Mouse (Mus musculus) embryonic facial prominence, embryonic 15.5 days (tissue): Measurements from ENCODE around the gene Gm49337. TPM values are rescaled to one million over a fixed set of nuclear protein-coding genes. Genes with fewer than 3 reads are reported as not detected.

Source experiments
- polyA plus RNA-seq: library from polyadenylated mRNA; unstranded; fragments of >200 nt; fragmentation: Nextera tagmentation; extraction: Ambion mirVana; gene quantifications from 2 replicates; pipeline ENCODE4 v1.2.1, GENCODE M21; 2015

The Gm49337 gene
- polyA plus RNA-seq, 1 experiment from 2014 or later: not detected

Other genes with a start within 250 kb of the Gm49337 start
- gene Dmbx1, start 233.5 kb upstream of the Gm49337 start, polyA plus RNA-seq: 3.3 TPM in 2 replicates
- 7.0 and 8.5 TPM in 2 replicates for gene Faah, start 155.5 kb upstream of the Gm49337 start, polyA plus RNA-seq
- 15.9 and 17.9 TPM in 2 replicates for gene Nsun4, start 119.5 kb upstream of the Gm49337 start, polyA plus RNA-seq
- gene Uqcrh, start 98.3 kb upstream of the Gm49337 start, polyA plus RNA-seq: 472 and 502 TPM in 2 replicates
- 79.5 and 81.6 TPM in 2 replicates for gene Lrrc41, start 98.1 kb upstream of the Gm49337 start, polyA plus RNA-seq
- gene Rad54l, start 49.7 kb upstream of the Gm49337 start, polyA plus RNA-seq: 21.8 and 23.6 TPM in 2 replicates
- 61.5 and 65.2 TPM in 2 replicates for gene Pomgnt1, start 49.5 kb upstream of the Gm49337 start, polyA plus RNA-seq
- gene Lurap1, start 22.0 kb upstream of the Gm49337 start, polyA plus RNA-seq: 3.2 and 3.4 TPM in 2 replicates
- gene Tspan1, start 5.8 kb upstream of the Gm49337 start, polyA plus RNA-seq: 5.9 and 9.7 TPM in 2 replicates
- gene 1700042G07Rik, start within 50 bp of the Gm49337 start, polyA plus RNA-seq: not detected in 2 replicates
- 15.6 and 15.9 TPM in 2 replicates for gene Pik3r3, start 48.2 kb downstream of the Gm49337 start, polyA plus RNA-seq